Mouse (Mus musculus) lung, embryonic 14.5 days (tissue): ENCODE results near the gene Larp1b. TPM values are rescaled to one million over a fixed set of nuclear protein-coding genes. Genes with fewer than 3 reads are reported as not detected.

Experiments used
- ATAC-seq: fragments of 200-750 bp; cut with Nextera tagmentation; 2 replicates; pipeline ENCODE4 v1.8.0; 2017; ENCODE audit warnings: mild to moderate bottlenecking, moderate TSS enrichment, moderate library complexity; ENCODE audit not compliant: insufficient read depth
- DNase-seq: peaks from one replicate; pipeline ENCODE4 v3.0.0-alpha.2; 2015
- H3K27ac ChIP-seq: fragments of 300-500 bp; sonication (generic); 2 replicates; pipeline ENCODE4 v1.5.1; 2014; ENCODE audit warnings: low read depth, mild to moderate bottlenecking, moderate library complexity
- H3K27me3 ChIP-seq: fragments of 300-500 bp; sonication (generic); 2 replicates; pipeline ENCODE4 v1.6.1; 2014; ENCODE audit warnings: low read length, control low read depth; ENCODE audit not compliant: insufficient read depth
- H3K36me3 ChIP-seq: fragments of 300-500 bp; sonication (generic); 2 replicates; pipeline ENCODE4 v1.6.1; 2014; ENCODE audit warnings: control low read depth; ENCODE audit not compliant: insufficient read depth
- H3K4me1 ChIP-seq: fragments of 300-500 bp; sonication (generic); 2 replicates; pipeline ENCODE4 v1.6.1; 2014; ENCODE audit warnings: antibody characterized with exemption, control low read depth; ENCODE audit not compliant: insufficient read depth
- H3K4me2 ChIP-seq: fragments of 300-500 bp; sonication (generic); 2 replicates; pipeline ENCODE4 v1.6.1; 2014; ENCODE audit warnings: mild to moderate bottlenecking
- H3K4me3 ChIP-seq: fragments of 300-500 bp; sonication (generic); 2 replicates; pipeline ENCODE4 v1.5.1; 2014; ENCODE audit warnings: low read depth, low read length
- H3K9ac ChIP-seq: fragments of 300-500 bp; sonication (generic); 2 replicates; pipeline ENCODE4 v1.6.1; 2014
- H3K9me3 ChIP-seq: fragments of 300-500 bp; sonication (generic); 2 replicates; pipeline ENCODE4 v1.6.1; 2016; ENCODE audit warnings: low read depth, low read length, control low read depth
- CTCF ChIP-seq: IDR thresholded peaks from 2 replicates; pipeline ENCODE4 v1.5.1; 2016; ENCODE audit warnings: antibody characterized with exemption, low read depth
- WGBS: fragments of 180-500 bp; shearing (Covaris S2); extraction: QIAGEN DNeasy Blood & Tissue Kit; methylation state at CpG from one replicate; pipeline ENCODE4 v1.1.7; 2014; 5-methylcytosine and 5-hydroxymethylcytosine counted together
- polyA plus RNA-seq: library from polyadenylated mRNA; unstranded; fragments of >200 nt; fragmentation: Nextera tagmentation; extraction: Ambion mirVana; gene quantifications from 2 replicates; pipeline ENCODE4 v1.2.1, GENCODE M21; 2014

The Larp1b gene
- polyA plus RNA-seq, 1 experiment from 2014 or later: 2.5 TPM

- Histone ChIP-seq H3K9ac (peak within 1 kb of the TSS; percentile 75), H3K4me3 (peak within 1 kb of the TSS; percentile 74), H3K4me2 (peak within 1 kb of the TSS; percentile 90), H3K9me3 (no peaks in the 10 kb centered on the region), H3K27ac (peak within 1 kb of the TSS; percentile 89), H3K36me3 (no peaks in the 10 kb centered on the region), H3K27me3 (no peaks in the 10 kb centered on the region), H3K4me1 (0 out of 2 replicates have a peak, but pooled peaks cover 3% of the 10 kb centered on the region)
- peak; percentile 98 for DNase-seq
- TF ChIP-seq CTCF: peak; percentile 54
- peak; percentile 97 for ATAC-seq
- under 1% methylated on average over 79 of the region's 95 CpGs for WGBS
Measured at GRCm38 (mm10) chr3:41082885-41083789, 133.5 kb downstream of the Larp1b start, which contains the start of gene Pgrmc2. TSS of gene Pgrmc2 (minus strand) at chr3:41083046.

GRCm38 (mm10) chr3:41083790-41084112, 134.1 kb downstream of the Larp1b start:
- Histone ChIP-seq H3K4me1 (0 out of 2 replicates have a peak, but pooled peaks cover 3% of the 10 kb centered on the region), H3K4me3 (peak overlapping the region; percentile 74), H3K9ac (peak overlapping the region; percentile 63), H3K27me3 (no peaks in the 10 kb centered on the region), H3K4me2 (peak overlapping the region; percentile 59), H3K36me3 (no peaks in the 10 kb centered on the region), H3K27ac (peak overlapping the region; percentile 89), H3K9me3 (no peaks in the 10 kb centered on the region)
- under 1% methylated on average over 6 of the region's 6 CpGs for WGBS
- DNase-seq (no peak), ATAC-seq (peak; percentile 21)
- no peak for TF ChIP-seq CTCF

- Histone ChIP-seq H3K27ac (no peak overlapping the region), H3K9me3 (no peaks in the 10 kb centered on the region), H3K9ac (no peak overlapping the region), H3K27me3 (no peaks in the 10 kb centered on the region), H3K4me1 (0 out of 2 replicates have a peak, but pooled peaks cover 3% of the 10 kb centered on the region), H3K4me3 (peak overlapping the region; percentile 74), H3K36me3 (no peaks in the 10 kb centered on the region), H3K4me2 (peak overlapping the region; percentile 59)
- DNase-seq (no peak), ATAC-seq (no peak)
- 81% methylated on average over 5 of the region's 5 CpGs for WGBS
- no peak for TF ChIP-seq CTCF
Measured at GRCm38 (mm10) chr3:41084421-41084820, 134.8 kb downstream of the Larp1b start.

- Histone ChIP-seq H3K4me1 (0 out of 2 replicates have a peak, but pooled peaks cover 3% of the 10 kb centered on the region), H3K4me3 (no peak overlapping the region), H3K36me3 (no peaks in the 10 kb centered on the region), H3K27me3 (no peaks in the 10 kb centered on the region), H3K9me3 (no peaks in the 10 kb centered on the region), H3K9ac (no peak overlapping the region), H3K27ac (no peak overlapping the region), H3K4me2 (no peak overlapping the region)
- ATAC-seq (no peak), DNase-seq (no peak)
- TF ChIP-seq CTCF: no peak
Measured at GRCm38 (mm10) chr3:41087071-41087470, 137.4 kb downstream of the Larp1b start.

Other genes starting within 250 kb of the Larp1b start
- gene Slc25a31, start 241.0 kb upstream of the Larp1b start, polyA plus RNA-seq: 0.31 TPM in 1 of 2 replicates, not detected in the other
- gene Hspa4l, start 205.3 kb upstream of the Larp1b start, polyA plus RNA-seq: 11.4 TPM in 2 replicates
- gene Plk4, start 149.8 kb upstream of the Larp1b start, polyA plus RNA-seq: 76.3 and 79.4 TPM in 2 replicates
- 7.1 and 8.6 TPM in 2 replicates for gene Mfsd8, start 102.9 kb upstream of the Larp1b start, polyA plus RNA-seq
- 5.8 and 6.3 TPM in 2 replicates for gene Abhd18, start 102.9 kb upstream of the Larp1b start, polyA plus RNA-seq
- gene 1700034I23Rik, start 47.3 kb upstream of the Larp1b start, polyA plus RNA-seq: 0.18 and 0.27 TPM in 2 replicates
- gene Pgrmc2, start 133.2 kb downstream of the Larp1b start, polyA plus RNA-seq: 22.1 and 26.5 TPM in 2 replicates